Mouse (Mus musculus): ENCODE measurements around the gene Rhcg. TPM values are rescaled to one million over a fixed set of nuclear protein-coding genes. Genes with fewer than 3 reads are reported as not detected.

The Rhcg gene
- polyA plus RNA-seq, 1 experiment from 2014 or later: 1.4 TPM

- WGBS: 62% methylated on average over 6 of the region's 6 CpGs
- no peak overlapping the region for H3K27ac ChIP-seq
- peaks cover 11% of the 10 kb centered on the region for H3K4me1 ChIP-seq
- H3K4me3 ChIP-seq: no peak overlapping the region
- no peaks in the 10 kb centered on the region for H3K36me3 ChIP-seq
- H3K9ac ChIP-seq: no peak overlapping the region
- no peak for ATAC-seq (ENCODE audit: low FRiP score)
- no peaks in the 10 kb centered on the region for H3K9me3 ChIP-seq (replicated peaks)
- H3K4me2 ChIP-seq (replicated peaks): no peak overlapping the region
- H3K27me3 ChIP-seq: peaks cover 21% of the 10 kb centered on the region
Measured at GRCm38 (mm10) chr7:79568212-79568611, 49.2 kb downstream of the Rhcg start.

GRCm38 (mm10) chr7:79563675-79564074 lies 53.8 kb downstream of the Rhcg start:
- 22% methylated on average over 13 of the region's 13 CpGs for WGBS

GRCm38 (mm10) chr7:79562385-79562784 lies 55.1 kb downstream of the Rhcg start:
- Histone ChIP-seq H3K4me2 (replicated peaks) (no peak overlapping the region), H3K4me3 (no peak overlapping the region), H3K27me3 (peaks cover 37% of the 10 kb centered on the region), H3K27ac (no peak overlapping the region), H3K9me3 (replicated peaks) (no peaks in the 10 kb centered on the region), H3K9ac (no peak overlapping the region), H3K4me1 (peaks cover 9% of the 10 kb centered on the region), H3K36me3 (no peaks in the 10 kb centered on the region)
- 48% methylated on average over 5 of the region's 5 CpGs for WGBS
- ATAC-seq (ENCODE audit: low FRiP score): no peak

More at GRCm38 (mm10) chr7:79563675-79564074, 53.8 kb downstream of the Rhcg start:
- Histone ChIP-seq H3K4me2 (replicated peaks) (no peak overlapping the region), H3K4me3 (no peak overlapping the region), H3K4me1 (no peaks in the 10 kb centered on the region), H3K9ac (no peak overlapping the region), H3K36me3 (no peaks in the 10 kb centered on the region), H3K27ac (no peak overlapping the region), H3K9me3 (replicated peaks) (no peaks in the 10 kb centered on the region), H3K27me3 (peaks cover 27% of the 10 kb centered on the region)
- ATAC-seq (ENCODE audit: low FRiP score): peak; percentile 52; the same call in 1 of the 2 replicates

GRCm38 (mm10) chr7:79558698-79559097 lies 58.8 kb downstream of the Rhcg start:
- H3K9me3 ChIP-seq (replicated peaks): no peaks in the 10 kb centered on the region
- no peak overlapping the region for H3K4me3 ChIP-seq
- no peak overlapping the region for H3K4me2 ChIP-seq (replicated peaks)
- peaks cover 68% of the 10 kb centered on the region for H3K27me3 ChIP-seq
- peaks cover 19% of the 10 kb centered on the region for H3K4me1 ChIP-seq
- no peak overlapping the region for H3K9ac ChIP-seq
- H3K36me3 ChIP-seq: no peaks in the 10 kb centered on the region
- 76% methylated on average over 1 of the region's 1 CpGs for WGBS
- ATAC-seq (ENCODE audit: low FRiP score): no peak
- H3K27ac ChIP-seq: no peak overlapping the region

- Histone ChIP-seq H3K9ac (no peak overlapping the region), H3K36me3 (no peaks in the 10 kb centered on the region), H3K4me1 (peaks cover 19% of the 10 kb centered on the region), H3K9me3 (replicated peaks) (no peaks in the 10 kb centered on the region), H3K4me2 (replicated peaks) (no peak overlapping the region), H3K27me3 (peaks cover 74% of the 10 kb centered on the region), H3K4me3 (no peak overlapping the region), H3K27ac (no peak overlapping the region)
- peak; percentile 62; the same call in 1 of the 2 replicates for ATAC-seq (ENCODE audit: low FRiP score)
- WGBS: 4% methylated on average over 8 of the region's 8 CpGs
Measured at GRCm38 (mm10) chr7:79557728-79558221, 59.7 kb downstream of the Rhcg start.

GRCm38 (mm10) chr7:79555368-79556034 lies 62.0 kb downstream of the Rhcg start:
- Histone ChIP-seq H3K27ac (no peak overlapping the region), H3K4me1 (peaks cover 19% of the 10 kb centered on the region), H3K36me3 (no peaks in the 10 kb centered on the region), H3K27me3 (peaks cover 72% of the 10 kb centered on the region), H3K9ac (no peak overlapping the region), H3K9me3 (replicated peaks) (no peaks in the 10 kb centered on the region), H3K4me3 (no peak overlapping the region), H3K4me2 (replicated peaks) (peak overlapping the region; percentile 30)
- WGBS: 2% methylated on average over 25 of the region's 25 CpGs
- no peak for ATAC-seq (ENCODE audit: low FRiP score)

- Histone ChIP-seq H3K9me3 (replicated peaks) (no peaks in the 10 kb centered on the region), H3K4me3 (no peak overlapping the region), H3K4me1 (peaks cover 30% of the 10 kb centered on the region), H3K36me3 (no peaks in the 10 kb centered on the region), H3K9ac (no peak overlapping the region), H3K27ac (no peak overlapping the region), H3K27me3 (peaks cover 85% of the 10 kb centered on the region), H3K4me2 (replicated peaks) (no peak overlapping the region)
- WGBS: 6% methylated on average over 10 of the region's 10 CpGs
- ATAC-seq (ENCODE audit: low FRiP score): no peak
Measured at GRCm38 (mm10) chr7:79552702-79553101, 64.8 kb downstream of the Rhcg start.

- no peaks in the 10 kb centered on the region for H3K9me3 ChIP-seq (replicated peaks)
- H3K36me3 ChIP-seq: no peaks in the 10 kb centered on the region
- peaks cover 39% of the 10 kb centered on the region for H3K4me1 ChIP-seq
- H3K27ac ChIP-seq: peak overlapping the region; percentile 76
- H3K27me3 ChIP-seq: peaks cover 79% of the 10 kb centered on the region
- H3K4me2 ChIP-seq (replicated peaks): no peak overlapping the region
- ATAC-seq (ENCODE audit: low FRiP score): peak; percentile 30; the same call in 1 of the 2 replicates
- no peak overlapping the region for H3K9ac ChIP-seq
- WGBS: 15% methylated on average over 12 of the region's 12 CpGs
- H3K4me3 ChIP-seq: no peak overlapping the region
Measured at GRCm38 (mm10) chr7:79548893-79549555, 68.4 kb downstream of the Rhcg start.

GRCm38 (mm10) chr7:79547092-79547491 lies 70.4 kb downstream of the Rhcg start:
- Histone ChIP-seq H3K4me3 (no peak overlapping the region), H3K9me3 (replicated peaks) (no peaks in the 10 kb centered on the region), H3K9ac (0 out of 2 replicates have a peak overlapping the region, but pooled peaks have one; percentile 3), H3K4me1 (peaks cover 56% of the 10 kb centered on the region), H3K27me3 (peaks cover 82% of the 10 kb centered on the region), H3K4me2 (replicated peaks) (no peak overlapping the region), H3K27ac (peak overlapping the region; percentile 64; the same call in 1 of the 2 replicates), H3K36me3 (no peaks in the 10 kb centered on the region)
- WGBS: 3% methylated on average over 15 of the region's 15 CpGs
- ATAC-seq (ENCODE audit: low FRiP score): peak; percentile 70

- Histone ChIP-seq H3K4me3 (no peak overlapping the region), H3K36me3 (no peaks in the 10 kb centered on the region), H3K27ac (peak overlapping the region; percentile 95), H3K4me2 (replicated peaks) (peak overlapping the region; percentile 53), H3K9ac (no peak overlapping the region; the same call in 1 of the 2 replicates), H3K9me3 (replicated peaks) (no peaks in the 10 kb centered on the region), H3K27me3 (peaks cover 87% of the 10 kb centered on the region), H3K4me1 (peaks cover 56% of the 10 kb centered on the region)
- ATAC-seq (ENCODE audit: low FRiP score): no peak
- whole genome bisulfite sequencing: 8% methylated on average over 7 of the region's 7 CpGs
Measured at GRCm38 (mm10) chr7:79545066-79545400, 72.4 kb downstream of the Rhcg start.

- WGBS: 2% methylated on average over 37 of the region's 37 CpGs
- Histone ChIP-seq H3K9me3 (replicated peaks) (no peaks in the 10 kb centered on the region), H3K9ac (peak overlapping the region; percentile 68), H3K4me1 (peaks cover 51% of the 10 kb centered on the region), H3K4me3 (peak overlapping the region; percentile 27; the same call in 1 of the 2 replicates), H3K36me3 (no peaks in the 10 kb centered on the region), H3K27me3 (peaks cover 87% of the 10 kb centered on the region), H3K4me2 (replicated peaks) (peak overlapping the region; percentile 53), H3K27ac (peak overlapping the region; percentile 95)
- no peak for ATAC-seq (ENCODE audit: low FRiP score)
Measured at GRCm38 (mm10) chr7:79544281-79545065, 73.0 kb downstream of the Rhcg start.

Data from hindbrain, embryonic 12.5 days (tissue).